Mouse (Mus musculus) lung, embryonic 15.5 days (tissue): Measurements from ENCODE around the gene Gm6793. TPM values are rescaled to one million over a fixed set of nuclear protein-coding genes. Genes with fewer than 3 reads are reported as not detected.

Experiments used
- ATAC-seq: fragments of 200-750 bp; cut with Nextera tagmentation; 2 replicates; pipeline ENCODE4 v1.8.0; 2017; ENCODE audit warnings: moderate number of reproducible peaks, borderline replicate concordance; ENCODE audit not compliant: low FRiP score, low TSS enrichment; ENCODE audit errors: extremely low read depth
- H3K27ac ChIP-seq: fragments of 300-500 bp; sonication (generic); 2 replicates; pipeline ENCODE4 v1.5.1; 2015; ENCODE audit warnings: moderate library complexity, mild to moderate bottlenecking, inconsistent platforms
- H3K27me3 ChIP-seq: fragments of 300-500 bp; sonication (generic); 2 replicates; pipeline ENCODE4 v1.6.1; 2015; ENCODE audit warnings: inconsistent platforms
- H3K36me3 ChIP-seq: fragments of 300-500 bp; sonication (generic); 2 replicates; pipeline ENCODE4 v1.6.1; 2015; ENCODE audit warnings: inconsistent platforms
- H3K4me1 ChIP-seq: fragments of 300-500 bp; sonication (generic); 2 replicates; pipeline ENCODE4 v1.6.1; 2015; ENCODE audit warnings: inconsistent platforms
- H3K4me2 ChIP-seq: fragments of 300-500 bp; sonication (generic); 2 replicates; pipeline ENCODE4 v1.6.1; 2015; ENCODE audit warnings: inconsistent platforms, mild to moderate bottlenecking, moderate library complexity
- H3K4me3 ChIP-seq: fragments of 300-500 bp; sonication (generic); 2 replicates; pipeline ENCODE4 v1.5.1; 2015; ENCODE audit warnings: mild to moderate bottlenecking, inconsistent platforms
- H3K9ac ChIP-seq: fragments of 300-500 bp; sonication (generic); 2 replicates; pipeline ENCODE4 v1.6.1; 2015; ENCODE audit warnings: inconsistent platforms
- H3K9me3 ChIP-seq: fragments of 300-500 bp; sonication (generic); 2 replicates; pipeline ENCODE4 v1.6.1; 2016; ENCODE audit warnings: inconsistent platforms
- WGBS: fragments of 180-500 bp; shearing (Covaris S2); methylation state at CpG from one replicate; pipeline ENCODE4 v1.1.7; 2015; 5-methylcytosine and 5-hydroxymethylcytosine counted together
- polyA plus RNA-seq: library from polyadenylated mRNA; unstranded; fragments of >200 nt; fragmentation: Nextera tagmentation; extraction: Ambion mirVana; gene quantifications from 2 replicates; pipeline ENCODE4 v1.2.1, GENCODE M21; 2015

Gene Gm6793
- polyA plus RNA-seq, 1 experiment from 2014 or later: 0.75 TPM

DNA sequence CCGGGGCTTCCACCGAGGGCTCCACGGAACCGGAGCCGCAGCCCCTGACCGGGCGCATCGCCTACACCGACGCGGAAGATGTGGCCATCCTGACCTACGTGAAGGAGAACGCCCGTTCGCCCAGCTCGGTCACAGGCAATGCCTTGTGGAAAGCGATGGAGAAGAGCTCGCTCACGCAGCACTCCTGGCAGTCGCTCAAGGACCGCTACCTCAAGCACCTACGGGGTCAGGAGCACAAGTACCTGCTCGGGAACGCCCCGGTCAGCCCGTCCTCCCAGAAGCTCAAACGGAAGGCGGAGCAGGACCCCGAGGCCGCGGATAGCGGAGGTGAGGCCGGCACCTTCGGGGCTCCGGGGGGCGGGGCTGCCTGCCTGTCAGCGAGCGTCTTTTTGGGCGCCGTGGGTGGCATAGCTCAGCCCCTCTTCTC is 3.0 kb downstream of the Gm6793 start:
- Histone ChIP-seq H3K9ac (peak overlapping the region; percentile 88), H3K4me2 (peak overlapping the region; percentile 90), H3K27ac (peak overlapping the region; percentile 86), H3K4me3 (peak overlapping the region; percentile 99), H3K4me1 (peaks cover 21% of the 10 kb centered on the region), H3K36me3 (peaks cover 16% of the 10 kb centered on the region; the same call in 1 of the 2 replicates), H3K9me3 (no peaks in the 10 kb centered on the region), H3K27me3 (no peaks in the 10 kb centered on the region)
- under 1% methylated on average over 40 of the region's 40 CpGs for WGBS
- ATAC-seq: peak; percentile 52

DNA sequence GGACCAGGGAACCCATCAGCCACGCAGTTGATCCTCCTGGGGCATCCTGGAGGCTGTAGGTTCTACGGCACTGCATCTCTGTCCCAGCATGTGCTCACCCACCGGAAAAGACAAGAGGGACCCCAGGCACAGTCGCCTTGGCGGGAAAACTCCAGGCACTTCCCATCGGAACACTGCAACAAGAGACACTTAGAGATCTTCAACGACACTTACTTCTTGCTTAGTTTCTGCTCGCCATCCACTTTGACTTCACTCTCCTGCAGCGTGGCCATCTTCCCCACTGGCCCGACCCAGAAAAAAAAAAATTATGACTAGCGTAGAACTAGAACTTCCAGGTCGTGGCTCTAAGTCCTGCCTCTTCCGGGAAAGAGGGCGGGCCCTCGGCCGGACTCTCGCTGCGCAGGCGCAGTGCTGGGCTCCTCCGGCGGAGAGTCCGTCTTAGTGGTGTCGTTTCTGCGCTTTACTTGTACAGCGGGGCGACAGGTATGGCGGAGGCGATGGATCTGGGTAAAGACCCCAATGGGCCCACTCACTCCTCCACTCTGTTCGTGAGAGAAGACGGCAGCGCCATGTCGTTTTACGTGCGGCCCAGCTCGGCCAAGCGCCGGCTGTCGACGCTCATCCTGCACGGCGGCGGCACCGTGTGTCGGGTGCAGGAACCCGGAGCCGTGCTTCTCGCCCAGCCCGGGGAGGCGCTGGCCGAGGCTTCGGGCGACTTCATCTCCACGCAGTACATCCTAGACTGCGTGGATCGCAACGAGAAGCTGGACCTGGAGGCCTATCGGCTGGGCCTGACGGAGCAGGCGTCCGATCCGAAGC is 3.6 kb downstream of the Gm6793 start, which contains the start of the genes Kars and Terf2ip:
Gene Kars, minus strand, starts transcription at position 327 of the 819 bp plus-strand sequence.
Gene Terf2ip, plus strand, starts transcription at position 402 of the 819 bp plus-strand sequence.
- Histone ChIP-seq H3K4me3 (peak within 1 kb of the TSS; percentile 99), H3K9me3 (no peaks in the 10 kb centered on the region), H3K36me3 (peaks cover 11% of the 10 kb centered on the region; the same call in 1 of the 2 replicates), H3K4me1 (peaks cover 21% of the 10 kb centered on the region), H3K9ac (peak within 1 kb of the TSS; percentile 88), H3K27ac (peak within 1 kb of the TSS; percentile 86), H3K27me3 (no peaks in the 10 kb centered on the region), H3K4me2 (peak within 1 kb of the TSS; percentile 90)
- under 1% methylated on average over 61 of the region's 61 CpGs for WGBS
- ATAC-seq: peak; percentile 93

DNA sequence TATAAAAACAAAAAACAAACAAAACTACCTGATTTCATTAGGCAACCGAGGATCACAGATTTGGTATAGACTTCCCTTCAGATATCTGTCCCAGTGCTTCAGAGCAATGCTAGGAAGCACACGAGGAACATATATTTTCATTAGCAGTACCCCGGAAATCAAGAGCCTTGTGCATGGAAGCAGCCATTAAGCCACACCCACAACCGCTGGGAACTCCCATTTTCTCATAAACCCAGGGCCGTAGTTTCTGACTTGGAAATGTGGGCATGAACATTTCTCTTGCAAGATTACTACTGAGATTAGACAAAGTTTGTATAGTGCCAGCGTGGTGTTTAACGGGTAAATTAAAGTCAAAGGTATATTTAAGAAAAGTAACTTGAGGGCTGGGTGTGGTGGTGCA is 5.3 kb downstream of the Gm6793 start:
- H3K4me2 ChIP-seq: peak overlapping the region; percentile 90
- no peak for ATAC-seq
- H3K9me3 ChIP-seq: no peaks in the 10 kb centered on the region
- peaks cover 21% of the 10 kb centered on the region for H3K4me1 ChIP-seq
- no peak overlapping the region for H3K27ac ChIP-seq
- no peak overlapping the region for H3K9ac ChIP-seq
- 88% methylated on average over 7 of the region's 7 CpGs for WGBS
- H3K36me3 ChIP-seq: peaks cover 10% of the 10 kb centered on the region
- H3K4me3 ChIP-seq: peak overlapping the region; percentile 99
- no peaks in the 10 kb centered on the region for H3K27me3 ChIP-seq

DNA sequence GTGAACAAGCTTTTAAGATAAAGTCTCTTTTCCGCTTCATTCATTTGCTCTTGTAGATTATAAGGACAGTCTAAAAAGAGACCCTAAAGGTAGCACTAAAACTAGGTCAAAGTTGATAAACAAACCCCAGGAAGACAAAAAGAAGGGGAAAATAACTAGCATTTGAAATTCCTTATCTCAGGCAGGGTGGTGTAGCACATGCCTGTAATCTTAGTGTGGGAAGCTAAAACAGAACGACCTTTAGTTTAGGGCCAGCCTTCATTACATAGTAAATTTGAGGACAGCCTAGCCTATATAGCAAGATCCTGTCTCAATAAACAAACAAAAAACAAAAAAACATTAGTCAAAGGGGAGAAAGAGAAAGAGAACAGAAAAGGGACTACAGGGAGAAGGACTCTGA is 7.2 kb downstream of the Gm6793 start:
- Histone ChIP-seq H3K27ac (no peak overlapping the region), H3K4me1 (peaks cover 15% of the 10 kb centered on the region), H3K9me3 (no peaks in the 10 kb centered on the region), H3K9ac (no peak overlapping the region), H3K36me3 (peaks cover 27% of the 10 kb centered on the region), H3K27me3 (no peaks in the 10 kb centered on the region), H3K4me3 (no peak overlapping the region), H3K4me2 (no peak overlapping the region)
- 91% methylated on average over 2 of the region's 2 CpGs for WGBS
- no peak for ATAC-seq

DNA sequence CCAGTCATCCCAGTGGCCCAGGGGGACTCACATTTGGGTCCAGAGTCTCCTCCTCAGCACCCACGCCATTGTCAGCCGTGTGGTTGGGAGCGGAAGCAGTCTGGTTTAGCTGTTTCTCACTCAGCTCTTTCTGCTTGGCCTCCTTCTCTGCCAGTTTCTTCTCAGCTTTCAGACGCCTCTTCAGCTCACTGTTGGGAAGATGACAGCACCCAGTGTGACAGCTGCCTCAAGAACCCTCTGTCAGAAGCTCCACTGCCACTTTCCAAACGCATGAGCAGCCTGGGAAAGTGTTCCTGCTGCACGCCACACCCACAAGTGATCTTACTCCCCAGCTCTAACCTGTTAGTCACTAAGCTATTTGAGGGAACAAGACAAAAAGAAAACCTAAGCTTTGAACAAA is 9.2 kb downstream of the Gm6793 start:
- H3K27ac ChIP-seq: no peak overlapping the region
- H3K4me3 ChIP-seq: no peak overlapping the region
- H3K36me3 ChIP-seq: peaks cover 47% of the 10 kb centered on the region
- H3K9me3 ChIP-seq: no peaks in the 10 kb centered on the region
- H3K4me1 ChIP-seq: peaks cover 10% of the 10 kb centered on the region
- no peak overlapping the region for H3K9ac ChIP-seq
- no peak for ATAC-seq
- no peak overlapping the region for H3K4me2 ChIP-seq
- 95% methylated on average over 6 of the region's 6 CpGs for WGBS
- no peaks in the 10 kb centered on the region for H3K27me3 ChIP-seq

DNA sequence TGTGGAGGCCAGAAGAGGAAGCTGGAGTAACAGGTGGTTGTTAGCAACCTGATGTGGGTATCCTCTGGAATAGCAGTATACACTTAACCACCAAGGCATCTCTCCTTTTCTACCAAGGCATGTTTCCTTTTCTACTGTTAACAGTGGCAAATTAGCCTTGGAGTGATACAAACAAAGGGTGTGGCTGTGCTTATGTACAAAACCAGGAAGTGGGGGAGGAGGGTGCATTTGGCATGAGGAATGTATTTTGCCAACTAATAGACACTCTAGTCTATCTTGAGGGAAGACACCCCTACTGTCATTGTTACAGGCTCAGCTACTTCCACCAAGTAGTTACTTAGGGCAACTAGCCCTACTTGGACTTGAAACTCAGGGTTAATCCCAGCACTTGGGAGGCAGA is 10.1 kb downstream of the Gm6793 start:
- no peak for ATAC-seq
- Histone ChIP-seq H3K9me3 (no peaks in the 10 kb centered on the region), H3K4me3 (no peak overlapping the region)

DNA sequence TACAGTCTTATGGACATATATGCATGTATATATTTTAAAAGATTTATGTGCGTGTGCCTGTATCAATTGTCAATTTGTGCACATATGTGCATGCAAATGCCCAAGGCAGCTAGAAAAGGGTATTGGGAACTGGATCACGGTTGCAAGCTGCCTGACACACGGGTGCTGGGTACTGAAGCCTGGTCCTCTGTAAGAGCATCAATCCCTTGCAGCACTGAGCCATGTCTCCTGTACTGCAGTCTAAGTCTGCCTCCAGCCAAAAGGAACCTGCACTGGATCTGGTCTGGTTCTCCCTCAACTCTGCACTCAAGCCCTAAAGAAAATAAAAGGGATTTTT is 22.2 kb downstream of the Gm6793 start:
- H3K4me2 ChIP-seq: peak overlapping the region; percentile 76
- no peak overlapping the region for H3K9ac ChIP-seq
- H3K36me3 ChIP-seq: peaks cover 50% of the 10 kb centered on the region
- H3K4me1 ChIP-seq: peaks cover 8% of the 10 kb centered on the region
- no peak overlapping the region; the same call in 1 of the 2 replicates for H3K4me3 ChIP-seq
- no peak overlapping the region for H3K27ac ChIP-seq
- H3K27me3 ChIP-seq: no peaks in the 10 kb centered on the region
- ATAC-seq: no peak
- no peaks in the 10 kb centered on the region for H3K9me3 ChIP-seq
- WGBS: 65% methylated on average over 3 of the region's 3 CpGs

More for the DNA sequence above, 10.1 kb downstream of the Gm6793 start:
- peaks cover 2% of the 10 kb centered on the region; the same call in 1 of the 2 replicates for H3K4me1 ChIP-seq
- H3K9ac ChIP-seq: no peak overlapping the region
- H3K4me2 ChIP-seq: no peak overlapping the region
- H3K36me3 ChIP-seq: peaks cover 56% of the 10 kb centered on the region
- no peaks in the 10 kb centered on the region for H3K27me3 ChIP-seq
- H3K27ac ChIP-seq: no peak overlapping the region

DNA sequence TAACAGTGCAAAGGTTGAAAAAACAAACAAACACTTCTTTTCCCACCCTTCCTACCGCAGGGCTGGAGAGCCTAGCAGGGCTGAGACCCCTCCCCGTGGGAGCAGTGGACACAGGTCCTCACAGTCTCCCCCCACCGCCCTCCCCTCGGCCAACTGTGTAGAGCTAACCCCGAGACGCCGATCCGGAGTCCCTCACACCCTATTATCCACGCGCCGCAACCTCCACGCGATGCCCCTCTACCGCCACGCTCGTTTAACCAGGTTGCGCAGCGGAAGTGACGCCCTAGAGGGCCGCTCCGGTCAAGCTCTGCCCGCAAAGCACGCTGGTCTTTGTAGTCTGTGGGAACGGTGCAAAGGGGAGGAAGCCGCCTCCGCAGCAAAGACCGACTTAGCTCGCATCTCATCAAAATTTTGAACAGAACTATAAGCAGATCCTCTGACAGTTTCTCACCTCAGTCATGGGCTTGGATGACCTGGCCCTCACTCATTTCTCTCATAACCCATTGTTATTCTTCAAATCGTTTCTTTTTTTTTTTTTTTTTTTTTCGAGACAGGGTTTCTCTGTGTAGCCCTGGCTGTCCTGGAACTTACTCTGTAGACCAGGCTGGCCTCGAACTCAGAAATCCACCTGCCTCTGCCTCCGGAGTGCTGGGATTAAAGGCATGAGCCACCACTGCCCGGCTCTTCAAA is 22.7 kb downstream of the Gm6793 start, which contains the start of gene Adat1:
Gene Adat1, minus strand, starts transcription at position 290 of the 690 bp plus-strand sequence.
- H3K36me3 ChIP-seq: peaks cover 49% of the 10 kb centered on the region
- no peaks in the 10 kb centered on the region for H3K9me3 ChIP-seq
- peak within 1 kb of the TSS; percentile 89 for H3K9ac ChIP-seq
- WGBS: 4% methylated on average over 33 of the region's 33 CpGs
- peak within 1 kb of the TSS; percentile 93 for H3K4me3 ChIP-seq
- no peaks in the 10 kb centered on the region for H3K27me3 ChIP-seq
- H3K4me2 ChIP-seq: peak within 1 kb of the TSS; percentile 76
- H3K4me1 ChIP-seq: peaks cover 8% of the 10 kb centered on the region
- H3K27ac ChIP-seq: 0 out of 2 replicates have a peak within 1 kb of the TSS, but pooled peaks have one; percentile 15
- peak; percentile 95 for ATAC-seq

DNA sequence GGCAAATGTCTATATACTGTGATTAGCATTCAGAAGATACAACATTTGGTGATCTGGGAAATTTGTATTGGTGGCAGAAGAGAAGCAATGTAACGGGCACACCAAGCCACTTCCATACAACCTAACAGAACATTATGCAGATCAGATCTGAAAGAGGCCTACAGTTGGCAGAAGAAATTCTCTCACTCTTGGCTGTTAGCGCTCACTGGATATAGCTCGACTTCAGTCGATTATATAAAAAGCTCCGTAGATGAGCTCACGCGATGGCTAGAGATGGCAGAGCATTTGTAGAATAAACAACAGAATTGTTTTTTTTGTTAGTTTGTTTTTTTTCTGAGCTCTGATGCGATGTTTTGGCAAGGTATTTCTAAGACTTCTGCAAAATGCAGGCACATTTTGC is 23.6 kb downstream of the Gm6793 start:
- peaks cover 8% of the 10 kb centered on the region for H3K4me1 ChIP-seq
- peaks cover 40% of the 10 kb centered on the region for H3K36me3 ChIP-seq
- no peaks in the 10 kb centered on the region for H3K9me3 ChIP-seq
- no peak for ATAC-seq
- H3K9ac ChIP-seq: peak overlapping the region; percentile 89
- H3K4me3 ChIP-seq: peak overlapping the region; percentile 93
- no peak overlapping the region for H3K27ac ChIP-seq
- 49% methylated on average over 8 of the region's 8 CpGs for WGBS
- peak overlapping the region; percentile 76 for H3K4me2 ChIP-seq
- no peaks in the 10 kb centered on the region for H3K27me3 ChIP-seq

DNA sequence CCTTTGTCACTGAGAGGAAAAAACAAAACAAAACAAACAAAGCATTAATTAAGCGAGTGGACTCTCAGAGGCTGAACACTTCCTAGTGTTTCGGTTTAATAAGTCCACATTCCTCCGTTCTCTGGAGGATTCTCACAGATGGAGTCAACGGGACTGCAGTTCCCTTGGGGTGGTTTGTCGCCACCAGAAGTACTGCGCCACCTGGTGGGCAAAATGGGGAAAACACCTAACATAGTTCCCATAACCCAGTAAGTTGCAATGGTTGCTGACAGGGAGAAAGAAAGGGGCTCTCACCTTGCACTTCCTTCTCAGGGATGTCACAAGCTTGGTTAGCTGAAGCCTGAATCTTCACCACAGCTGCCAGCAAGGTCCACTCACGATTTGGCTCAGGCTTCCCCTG is 24.9 kb downstream of the Gm6793 start:
- Histone ChIP-seq H3K4me2 (no peak overlapping the region), H3K9ac (no peak overlapping the region), H3K36me3 (peaks cover 41% of the 10 kb centered on the region), H3K4me1 (peaks cover 8% of the 10 kb centered on the region), H3K27me3 (no peaks in the 10 kb centered on the region), H3K4me3 (no peak overlapping the region), H3K9me3 (no peaks in the 10 kb centered on the region), H3K27ac (no peak overlapping the region)
- no peak for ATAC-seq
- WGBS: 11% methylated on average over 7 of the region's 7 CpGs

DNA sequence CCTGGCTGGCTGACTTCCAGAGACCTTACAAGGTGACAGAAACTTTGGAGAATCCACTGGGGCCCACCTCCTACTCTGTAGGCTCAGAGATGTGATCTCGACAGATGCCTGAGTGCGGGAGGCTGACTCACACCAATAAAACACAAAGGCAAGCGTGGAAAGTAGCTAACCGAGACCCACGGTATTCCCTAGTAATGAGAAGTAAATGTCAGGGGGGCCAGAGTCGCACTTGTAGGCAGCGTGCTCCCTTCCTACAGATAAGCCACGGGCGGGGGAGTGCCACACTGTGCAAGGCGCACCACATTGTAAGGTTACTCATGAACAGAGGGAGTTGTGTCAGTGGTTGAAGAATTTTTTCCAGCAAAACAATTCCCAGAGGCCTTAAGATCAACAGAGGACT is 30.3 kb downstream of the Gm6793 start:
- WGBS: 64% methylated on average over 10 of the region's 10 CpGs
- H3K27ac ChIP-seq: no peak overlapping the region
- H3K4me1 ChIP-seq: no peaks in the 10 kb centered on the region
- H3K36me3 ChIP-seq: peaks cover 35% of the 10 kb centered on the region
- H3K4me3 ChIP-seq: no peak overlapping the region
- no peaks in the 10 kb centered on the region for H3K9me3 ChIP-seq
- no peak for ATAC-seq
- H3K27me3 ChIP-seq: no peaks in the 10 kb centered on the region
- H3K9ac ChIP-seq: no peak overlapping the region
- H3K4me2 ChIP-seq: no peak overlapping the region

DNA sequence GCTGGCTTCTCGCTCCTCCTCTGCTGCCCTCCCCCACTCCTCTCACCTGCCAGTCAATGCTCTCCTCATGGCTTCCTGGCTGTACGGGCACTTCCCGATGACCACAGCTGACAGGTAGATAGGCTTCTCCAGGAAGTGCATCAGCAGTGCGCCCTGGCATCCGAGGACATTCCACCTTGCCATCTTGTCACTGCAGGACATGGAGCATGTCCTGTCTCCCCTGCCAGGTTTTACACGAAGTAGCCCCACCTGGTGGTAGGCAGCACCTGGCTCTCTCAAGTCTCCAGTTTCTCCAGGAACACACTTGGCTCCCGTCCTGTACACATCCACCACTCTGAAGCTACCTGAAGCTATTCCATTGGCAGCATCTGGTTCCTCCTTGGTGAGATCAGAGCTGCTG is 32.7 kb downstream of the Gm6793 start:
- peaks cover 32% of the 10 kb centered on the region for H3K36me3 ChIP-seq
- H3K27me3 ChIP-seq: no peaks in the 10 kb centered on the region
- no peak for ATAC-seq
- no peak overlapping the region for H3K27ac ChIP-seq
- H3K4me2 ChIP-seq: no peak overlapping the region
- H3K4me1 ChIP-seq: no peaks in the 10 kb centered on the region
- WGBS: 69% methylated on average over 7 of the region's 7 CpGs
- no peak overlapping the region for H3K4me3 ChIP-seq
- H3K9me3 ChIP-seq: no peaks in the 10 kb centered on the region
- no peak overlapping the region for H3K9ac ChIP-seq
